Mouse (Mus musculus) layer of hippocampus, postnatal 10 days (tissue): Measurements from ENCODE around the gene Defa30. TPM values are rescaled to one million over a fixed set of nuclear protein-coding genes. Genes with fewer than 3 reads are reported as not detected.
"Not testable (repeated sequence)": the region's sequence is repeated elsewhere in the genome, so short reads cannot be mapped to it uniquely, and the experiment has no call there.

ENCODE experiments used
- DNase-seq, 2 experiments: peaks; one replicate each; pipeline ENCODE4 v3.0.0; 2021; ENCODE audit warnings: low spot score in 2 of 2
- long read RNA-seq: library from polyadenylated mRNA; stranded (forward); transcript quantifications from one replicate; pipeline ENCODE4 v2.0.0, GENCODE M21; 2023
- total RNA-seq, 2 experiments: library from RNA; stranded (reverse); gene quantifications; 2 replicates each; pipeline ENCODE4 v1.2.3; 2021

The Defa30 gene
- total RNA-seq: not detected
- long read RNA-seq: 0 reads

DNA sequence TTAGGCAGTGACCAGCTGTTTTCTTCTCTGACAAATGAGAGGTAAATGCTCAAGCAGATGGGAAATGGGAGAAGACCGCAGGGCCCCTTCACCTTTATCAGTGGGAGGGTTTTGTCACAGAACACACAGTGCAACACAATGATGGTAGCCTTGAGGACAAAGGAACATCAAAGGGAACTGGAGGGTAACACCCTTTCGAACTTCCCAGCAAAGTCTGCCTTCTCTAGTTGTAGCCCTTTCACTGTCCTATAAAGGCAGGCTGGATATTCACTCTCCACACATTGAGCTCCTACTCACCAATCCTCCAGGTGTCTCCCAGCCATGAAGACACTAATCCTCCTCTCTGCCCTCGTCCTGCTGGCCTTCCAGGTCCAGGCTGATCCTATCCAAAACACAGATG, at the start of gene Defa30:
Gene Defa30, plus strand, starts transcription at position 301 of the 400 bp plus-strand sequence.
- not testable (repeated sequence) for DNase-seq

DNA sequence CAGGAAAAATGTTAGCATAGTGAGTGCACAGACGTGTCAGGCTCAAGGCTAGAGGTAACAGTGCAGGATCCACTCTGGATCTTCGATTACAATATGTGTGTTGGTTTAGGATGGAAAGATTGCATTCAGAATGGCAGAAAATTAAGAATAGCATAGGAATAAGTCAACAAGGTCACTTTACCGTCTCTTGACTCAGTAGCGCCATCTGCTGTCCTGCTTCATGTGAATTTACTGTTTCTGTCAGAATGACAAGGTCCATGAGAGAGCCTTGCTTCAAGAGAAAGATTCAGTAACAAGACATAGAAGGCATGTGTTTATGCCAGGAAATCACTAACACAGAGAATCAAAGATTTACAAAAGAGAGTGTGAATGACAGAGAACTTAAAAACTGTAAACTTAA, 41.3 kb upstream of the Defa30 start:
- DNase-seq: no peak

DNA sequence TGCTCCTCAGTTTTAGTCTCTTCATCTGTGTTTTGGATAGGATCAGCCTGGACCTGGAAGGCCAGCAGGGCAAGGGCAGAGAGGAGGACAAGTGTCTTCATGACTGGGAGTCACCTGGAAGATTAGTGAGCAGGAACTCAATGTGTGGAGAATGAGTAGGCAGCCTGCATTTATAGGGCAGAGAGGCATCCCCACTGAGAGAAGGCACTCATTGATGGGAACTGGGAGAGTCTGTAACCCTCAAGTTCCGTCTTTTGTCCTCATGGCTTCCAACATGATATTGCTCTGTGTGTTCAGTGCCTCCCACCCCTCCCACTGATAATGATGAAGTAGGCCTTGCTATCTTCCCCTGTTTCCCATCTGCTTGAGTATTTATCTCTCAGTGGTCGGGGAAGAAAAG, 38.5 kb upstream of the Defa30 start, which contains the start of gene Gm14851:
Gene Gm14851, minus strand, starts transcription at position 101 of the 400 bp plus-strand sequence.
- DNase-seq: not testable (repeated sequence)

DNA sequence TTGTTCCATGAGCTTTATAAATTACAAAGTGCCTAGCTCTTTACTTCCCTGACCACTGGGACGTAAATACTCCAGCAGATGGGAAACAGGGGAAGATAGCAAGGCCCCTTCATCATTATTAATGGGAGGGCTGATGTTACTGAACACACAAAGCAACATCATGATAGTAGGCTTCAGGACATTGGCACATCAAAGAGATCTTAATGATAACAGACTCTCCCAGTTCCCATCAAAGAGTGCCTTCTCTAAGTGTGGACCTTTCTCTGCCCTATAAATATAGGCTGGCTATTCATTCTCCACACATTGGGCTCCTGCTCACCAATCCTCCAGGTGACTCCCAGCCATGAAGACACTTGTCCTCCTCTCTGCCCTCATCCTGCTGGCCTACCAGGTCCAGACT, 27.5 kb downstream of the Defa30 start, which contains the start of gene Defa22:
Gene Defa22, plus strand, starts transcription at position 301 of the 400 bp plus-strand sequence.
- DNase-seq: not testable (repeated sequence)

Other genes with a start within 250 kb of the Defa30 start
- gene Defb33, start 242.0 kb upstream of the Defa30 start, total RNA-seq: not detected
- not detected for gene Gm15056, start 232.0 kb upstream of the Defa30 start, total RNA-seq
- not detected for gene Gm6040, start 212.6 kb upstream of the Defa30 start, total RNA-seq
- not detected for gene AY761185, start 189.9 kb upstream of the Defa30 start, total RNA-seq
- not detected for gene Defa21, start 109.1 kb upstream of the Defa30 start, total RNA-seq
- gene Defa23, start 79.6 kb upstream of the Defa30 start, total RNA-seq: not detected
- gene Defa35, start 69.6 kb upstream of the Defa30 start, total RNA-seq: not detected
- not detected for gene Defa25, start 50.2 kb upstream of the Defa30 start, total RNA-seq
- gene Gm14851, start 38.6 kb upstream of the Defa30 start, total RNA-seq: not detected
- not detected for gene Defa22, start 27.6 kb downstream of the Defa30 start, total RNA-seq
- gene Defa31, start 57.0 kb downstream of the Defa30 start, total RNA-seq: not detected
- gene Gm15293, start 66.9 kb downstream of the Defa30 start, total RNA-seq: not detected
- gene Gm15292, start 115.1 kb downstream of the Defa30 start, total RNA-seq: not detected
- not detected for gene Defa27, start 180.9 kb downstream of the Defa30 start, total RNA-seq
- not detected for gene Defa29, start 192.4 kb downstream of the Defa30 start, total RNA-seq
- not detected for gene Defa2, start 243.9 kb downstream of the Defa30 start, total RNA-seq